Mouse (Mus musculus): ENCODE results near the gene Gtdc1.

DNA sequence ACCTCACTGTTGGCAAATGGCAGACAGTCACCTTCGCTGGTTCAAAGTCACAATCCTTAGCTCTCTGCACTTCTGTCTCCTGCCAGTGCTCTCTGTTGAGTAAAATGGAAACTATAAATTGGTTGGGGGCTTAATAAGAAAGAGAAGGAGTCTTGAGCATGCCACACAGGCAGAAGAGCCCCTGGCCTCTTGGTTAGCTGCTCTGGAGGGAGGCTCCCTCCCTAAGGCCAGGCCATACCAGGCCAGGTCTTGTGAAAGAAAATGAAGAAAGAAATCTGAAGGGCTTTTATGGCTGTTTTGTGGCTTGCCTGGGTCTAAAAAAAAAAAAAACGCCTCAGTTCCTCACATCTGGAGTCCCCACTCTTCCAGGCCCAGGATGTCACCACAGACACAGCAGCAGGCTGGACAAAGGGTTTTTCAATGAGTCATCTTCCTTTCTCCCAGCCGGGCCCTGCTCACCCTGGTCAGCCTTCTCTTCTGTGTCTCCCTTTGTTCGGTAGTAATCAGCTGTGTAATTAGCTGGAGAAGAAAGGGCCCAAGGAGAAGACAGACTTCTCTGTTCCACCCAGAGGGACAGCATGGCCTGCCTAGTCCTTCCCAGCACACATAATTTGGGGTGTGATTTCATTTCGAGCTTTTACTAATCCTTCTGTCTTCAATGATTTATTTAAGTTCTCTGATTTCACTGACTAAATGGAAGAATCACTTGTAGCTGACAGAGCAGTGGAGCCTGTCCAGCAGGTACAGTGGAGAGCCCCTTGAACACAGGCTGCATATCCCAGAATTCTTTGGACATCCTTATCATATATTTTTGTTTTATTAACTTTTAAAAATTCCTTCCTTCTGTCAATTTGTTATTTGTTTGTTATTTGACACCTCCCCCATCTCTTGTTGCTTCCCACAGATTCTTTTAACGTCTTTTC is 401.1 kb downstream of the Gtdc1 start:
- TF ChIP-seq REST (IDR thresholded peaks at IDR 0.05; ENCODE audit: insufficient read depth, insufficient read length) (no peak), CEBPB (IDR thresholded peaks at IDR 0.05; ENCODE audit: insufficient read depth, poor library complexity, severe bottlenecking) (0 out of 2 replicates have a peak, but pooled peaks have one; percentile 24), POLR2A (IDR thresholded peaks at IDR 0.05; ENCODE audit: insufficient read length, low read depth) (no peak), E2F4 (IDR thresholded peaks at IDR 0.05; ENCODE audit: insufficient read depth) (no peak), USF1 (IDR thresholded peaks at IDR 0.05; ENCODE audit: low read depth) (no peak), POLR2AphosphoS2 (IDR thresholded peaks at IDR 0.05; ENCODE audit: insufficient read length, low read depth) (no peak), MYOD1 (IDR thresholded peaks at IDR 0.05; ENCODE audit: control insufficient read depth in 1 of 3, insufficient read length in 2 of 3, low read depth in 2 of 3) (peak in 2 of 3 experiments; percentile 2 to 3), MAX (IDR thresholded peaks at IDR 0.05; ENCODE audit: low read depth) (no peak), MYOG (IDR thresholded peaks at IDR 0.05; ENCODE audit: control insufficient read depth in 1 of 3, insufficient read depth in 1 of 3, insufficient read length in 2 of 3, low read depth in 2 of 3) (no peak), TCF12 (IDR thresholded peaks at IDR 0.05; ENCODE audit: insufficient read depth, poor library complexity, severe bottlenecking) (no peak), SRF (IDR thresholded peaks at IDR 0.05; ENCODE audit: control insufficient read depth, insufficient read length, low read depth) (no peak), TCF3 (IDR thresholded peaks at IDR 0.05; ENCODE audit: insufficient read length, low read depth) (no peak)
